Mouse (Mus musculus) lung, embryonic 14.5 days (tissue): ENCODE data around the gene Rabgap1l. TPM values are rescaled to one million over a fixed set of nuclear protein-coding genes. Genes with fewer than 3 reads are reported as not detected.

Experiments
- ATAC-seq: fragments of 200-750 bp; cut with Nextera tagmentation; 2 replicates; pipeline ENCODE4 v1.8.0; 2017; ENCODE audit warnings: mild to moderate bottlenecking, moderate TSS enrichment, moderate library complexity; ENCODE audit not compliant: insufficient read depth
- DNase-seq: peaks from one replicate; pipeline ENCODE4 v3.0.0-alpha.2; 2015
- H3K27ac ChIP-seq: fragments of 300-500 bp; sonication (generic); 2 replicates; pipeline ENCODE4 v1.5.1; 2014; ENCODE audit warnings: low read depth, mild to moderate bottlenecking, moderate library complexity
- H3K27me3 ChIP-seq: fragments of 300-500 bp; sonication (generic); 2 replicates; pipeline ENCODE4 v1.6.1; 2014; ENCODE audit warnings: low read length, control low read depth; ENCODE audit not compliant: insufficient read depth
- H3K36me3 ChIP-seq: fragments of 300-500 bp; sonication (generic); 2 replicates; pipeline ENCODE4 v1.6.1; 2014; ENCODE audit warnings: control low read depth; ENCODE audit not compliant: insufficient read depth
- H3K4me1 ChIP-seq: fragments of 300-500 bp; sonication (generic); 2 replicates; pipeline ENCODE4 v1.6.1; 2014; ENCODE audit warnings: antibody characterized with exemption, control low read depth; ENCODE audit not compliant: insufficient read depth
- H3K4me2 ChIP-seq: fragments of 300-500 bp; sonication (generic); 2 replicates; pipeline ENCODE4 v1.6.1; 2014; ENCODE audit warnings: mild to moderate bottlenecking
- H3K4me3 ChIP-seq: fragments of 300-500 bp; sonication (generic); 2 replicates; pipeline ENCODE4 v1.5.1; 2014; ENCODE audit warnings: low read depth, low read length
- H3K9ac ChIP-seq: fragments of 300-500 bp; sonication (generic); 2 replicates; pipeline ENCODE4 v1.6.1; 2014
- H3K9me3 ChIP-seq: fragments of 300-500 bp; sonication (generic); 2 replicates; pipeline ENCODE4 v1.6.1; 2016; ENCODE audit warnings: low read depth, low read length, control low read depth
- CTCF ChIP-seq: IDR thresholded peaks from 2 replicates; pipeline ENCODE4 v1.5.1; 2016; ENCODE audit warnings: antibody characterized with exemption, low read depth
- WGBS: fragments of 180-500 bp; shearing (Covaris S2); extraction: QIAGEN DNeasy Blood & Tissue Kit; methylation state at CpG from one replicate; pipeline ENCODE4 v1.1.7; 2014; 5-methylcytosine and 5-hydroxymethylcytosine counted together
- polyA plus RNA-seq: library from polyadenylated mRNA; unstranded; fragments of >200 nt; fragmentation: Nextera tagmentation; extraction: Ambion mirVana; gene quantifications from 2 replicates; pipeline ENCODE4 v1.2.1, GENCODE M21; 2014

Gene Rabgap1l
- polyA plus RNA-seq: 18.9 and 19.3 TPM in 2 replicates

DNA sequence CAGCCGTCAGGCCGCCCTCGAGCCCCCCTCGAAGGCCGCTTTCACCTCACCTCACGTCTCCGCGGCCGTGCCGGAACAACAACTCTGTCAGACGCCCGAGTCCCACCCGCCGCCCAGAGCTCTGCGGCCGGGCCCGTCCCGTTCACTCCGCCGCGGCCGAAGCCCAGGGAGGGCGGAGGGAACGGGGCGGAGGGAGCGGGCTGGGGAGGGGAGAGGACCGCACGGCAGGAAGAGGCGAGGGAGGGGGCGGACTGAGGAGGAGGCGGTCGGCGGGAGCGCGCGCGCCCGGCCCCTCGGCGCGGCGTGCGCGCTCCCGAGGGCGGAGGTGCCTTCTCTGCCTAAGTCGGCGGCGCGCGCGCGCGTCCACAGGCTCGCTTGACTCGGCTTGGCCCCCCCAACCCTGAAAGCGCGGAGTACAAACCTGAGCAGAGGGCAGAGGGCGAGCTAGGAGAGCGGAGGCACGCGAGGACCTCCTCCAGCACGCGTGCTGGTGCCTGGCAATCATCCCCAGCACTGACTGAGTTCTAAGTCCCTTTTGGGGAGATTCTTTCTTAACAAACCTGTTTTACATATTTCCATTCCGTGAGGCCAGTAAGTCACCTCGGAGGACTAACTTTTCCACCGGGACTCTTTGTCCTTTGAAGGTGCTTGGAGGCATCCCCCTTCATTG is at the start of gene Rabgap1l:
Rabgap1l (minus strand) TSS at position 526 of the 670 bp plus-strand sequence.
- Histone ChIP-seq H3K27ac (peak within 1 kb of the TSS; percentile 60), H3K4me2 (peak within 1 kb of the TSS; percentile 98), H3K4me3 (peak within 1 kb of the TSS; percentile 87), H3K36me3 (no peaks in the 10 kb centered on the region), H3K27me3 (no peaks in the 10 kb centered on the region), H3K9me3 (no peaks in the 10 kb centered on the region), H3K4me1 (no peaks in the 10 kb centered on the region), H3K9ac (peak within 1 kb of the TSS; percentile 86)
- WGBS: under 1% methylated on average over 62 of the region's 67 CpGs
- peak; percentile 94 for DNase-seq
- TF ChIP-seq CTCF: no peak
- peak; percentile 98 for ATAC-seq

DNA sequence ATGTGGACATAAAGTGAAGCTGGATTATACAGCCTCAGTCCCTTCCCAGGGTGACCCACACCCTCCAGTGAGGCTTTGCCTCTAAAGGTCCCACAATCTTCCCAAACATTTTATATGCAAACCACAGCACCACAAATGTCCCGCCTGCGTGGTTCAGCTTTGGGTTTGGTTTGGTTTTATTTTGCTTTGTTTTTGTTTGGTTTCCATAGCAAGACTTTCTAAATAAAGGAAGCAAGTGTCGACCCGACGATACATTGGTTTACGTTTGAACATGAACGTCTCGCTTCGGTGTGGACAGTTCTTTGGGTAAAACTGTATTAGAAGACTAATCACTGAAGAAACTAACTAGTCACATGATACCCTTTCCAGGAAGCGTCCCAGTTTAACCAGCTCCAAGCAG is 49.6 kb upstream of the Rabgap1l start:
- Histone ChIP-seq H3K9me3 (no peaks in the 10 kb centered on the region), H3K27ac (no peak overlapping the region), H3K4me3 (no peak overlapping the region), H3K9ac (no peak overlapping the region), H3K4me1 (no peaks in the 10 kb centered on the region), H3K4me2 (no peak overlapping the region), H3K36me3 (no peaks in the 10 kb centered on the region), H3K27me3 (no peaks in the 10 kb centered on the region)
- ATAC-seq (no peak), DNase-seq (peak; percentile 25)
- no peak for TF ChIP-seq CTCF
- WGBS: 58% methylated on average over 10 of the region's 10 CpGs

DNA sequence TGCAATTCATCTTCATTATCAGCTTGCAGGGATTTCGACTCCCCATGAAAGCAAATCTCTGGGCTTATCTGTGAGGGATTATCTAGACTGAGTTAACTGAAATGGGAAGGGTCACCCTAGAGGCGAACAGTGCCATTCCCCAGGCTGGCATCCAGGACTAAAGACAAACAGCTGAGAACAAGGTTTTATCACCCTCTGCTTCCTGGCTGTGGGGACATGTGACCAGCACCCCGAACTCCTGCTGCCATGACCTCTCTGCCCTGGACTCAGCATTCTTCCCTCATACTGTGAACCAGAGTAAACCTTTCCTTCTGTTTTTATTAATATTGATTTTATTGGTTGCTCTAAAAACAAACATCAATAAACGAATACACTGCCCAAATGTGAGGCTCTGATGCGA is 47.6 kb upstream of the Rabgap1l start:
- no peak overlapping the region for H3K27ac ChIP-seq
- 46% methylated on average over 5 of the region's 5 CpGs for WGBS
- no peak overlapping the region for H3K4me3 ChIP-seq
- no peaks in the 10 kb centered on the region for H3K4me1 ChIP-seq
- H3K27me3 ChIP-seq: no peaks in the 10 kb centered on the region
- no peak overlapping the region for H3K9ac ChIP-seq
- ATAC-seq (no peak), DNase-seq (no peak)
- no peaks in the 10 kb centered on the region for H3K36me3 ChIP-seq
- no peak overlapping the region for H3K4me2 ChIP-seq
- no peak for TF ChIP-seq CTCF
- H3K9me3 ChIP-seq: no peaks in the 10 kb centered on the region

DNA sequence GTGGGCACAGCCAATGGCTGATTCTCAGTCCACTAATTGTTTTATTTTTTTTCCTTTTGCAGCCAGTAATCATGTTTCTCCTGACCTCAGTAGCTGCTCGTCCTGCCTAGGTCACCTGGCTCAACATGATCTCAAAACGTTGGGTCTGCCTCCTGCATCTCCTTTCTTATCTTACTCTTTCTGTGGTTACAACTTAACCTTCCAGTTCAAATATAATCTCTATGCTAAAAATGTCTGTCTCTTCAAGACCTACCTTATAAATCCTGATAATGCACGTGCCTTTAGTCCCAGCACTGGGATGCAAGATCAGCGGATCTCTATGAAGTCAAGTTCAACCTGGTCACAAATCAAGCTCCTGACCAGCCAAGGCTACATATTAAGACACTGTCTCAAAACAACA is 46.1 kb upstream of the Rabgap1l start:
- no peak for TF ChIP-seq CTCF
- Histone ChIP-seq H3K27ac (no peak overlapping the region), H3K27me3 (no peaks in the 10 kb centered on the region), H3K9me3 (no peaks in the 10 kb centered on the region), H3K36me3 (no peaks in the 10 kb centered on the region), H3K9ac (no peak overlapping the region), H3K4me2 (no peak overlapping the region), H3K4me1 (no peaks in the 10 kb centered on the region), H3K4me3 (no peak overlapping the region)
- no peak for ATAC-seq
- DNase-seq: no peak
- WGBS: 60% methylated on average over 4 of the region's 4 CpGs

DNA sequence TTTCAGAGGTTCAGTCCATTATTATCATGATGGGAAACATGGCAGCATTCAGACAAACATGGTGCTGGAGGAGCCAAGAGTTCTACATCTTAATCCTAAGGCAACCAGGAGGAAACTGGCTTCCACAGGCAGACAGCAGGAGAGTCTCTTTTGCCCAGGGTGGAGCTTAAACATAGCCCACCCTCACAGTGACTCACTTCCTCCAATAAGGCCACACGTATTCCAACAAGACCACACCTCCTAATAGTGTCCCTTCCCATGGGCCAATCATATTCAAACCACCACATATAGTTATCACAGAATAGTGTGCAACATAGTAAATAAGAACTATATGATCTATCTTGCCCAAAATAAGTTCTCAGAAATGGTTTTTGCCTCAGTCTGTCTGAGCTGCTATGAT is 41.4 kb upstream of the Rabgap1l start:
- no peak for TF ChIP-seq CTCF
- no peak overlapping the region for H3K27ac ChIP-seq
- 91% methylated on average over 1 of the region's 1 CpGs for WGBS
- ATAC-seq (no peak), DNase-seq (no peak)
- no peak overlapping the region for H3K4me2 ChIP-seq
- H3K4me1 ChIP-seq: no peaks in the 10 kb centered on the region
- H3K36me3 ChIP-seq: no peaks in the 10 kb centered on the region
- no peak overlapping the region for H3K9ac ChIP-seq
- no peaks in the 10 kb centered on the region for H3K27me3 ChIP-seq
- no peak overlapping the region for H3K4me3 ChIP-seq
- no peaks in the 10 kb centered on the region for H3K9me3 ChIP-seq

DNA sequence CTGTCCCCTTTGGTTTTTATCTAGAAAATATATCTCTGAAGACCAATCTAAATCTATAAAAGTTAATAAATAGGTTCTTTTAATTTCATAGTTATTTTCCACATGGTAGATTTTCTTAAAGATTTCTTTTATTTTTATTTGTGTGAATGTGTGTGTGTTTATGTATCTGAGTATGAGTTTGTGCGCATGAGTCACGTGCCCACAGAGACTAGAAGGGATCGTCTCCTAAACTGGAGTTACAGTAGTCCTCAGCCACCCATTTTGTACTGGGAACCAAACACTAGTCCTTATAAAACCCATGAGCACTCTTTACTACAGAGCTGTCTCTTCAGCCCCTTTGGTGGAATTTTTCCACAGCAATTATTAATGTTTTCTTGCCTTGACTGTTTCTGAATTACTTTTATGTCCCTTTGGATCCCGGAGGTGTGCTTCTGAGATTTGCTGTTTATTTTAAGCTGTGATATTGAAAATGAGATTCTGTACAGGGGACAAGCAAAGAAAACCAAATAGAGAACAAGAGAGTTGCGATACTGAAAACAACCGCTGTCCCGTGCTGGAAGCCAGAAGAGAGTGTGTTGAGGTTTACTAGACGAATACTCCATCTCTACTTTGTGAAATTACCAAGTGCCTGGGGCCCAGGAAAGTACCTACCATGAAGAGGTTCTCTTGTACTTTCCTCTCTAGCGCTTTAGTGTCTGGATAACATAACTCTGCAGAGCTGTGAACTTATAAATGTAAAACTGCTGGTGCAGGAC is 39.4 kb upstream of the Rabgap1l start:
- H3K27ac ChIP-seq: no peak overlapping the region
- H3K4me1 ChIP-seq: no peaks in the 10 kb centered on the region
- no peak overlapping the region for H3K4me3 ChIP-seq
- H3K9ac ChIP-seq: no peak overlapping the region
- WGBS: 74% methylated on average over 9 of the region's 9 CpGs
- ATAC-seq: no peak
- H3K36me3 ChIP-seq: no peaks in the 10 kb centered on the region
- no peaks in the 10 kb centered on the region for H3K27me3 ChIP-seq
- no peaks in the 10 kb centered on the region for H3K9me3 ChIP-seq
- no peak for DNase-seq
- no peak for TF ChIP-seq CTCF
- H3K4me2 ChIP-seq: no peak overlapping the region
